Mouse (Mus musculus): ENCODE measurements around the gene Gprc5c. TPM values are rescaled to one million over a fixed set of nuclear protein-coding genes. Genes with fewer than 3 reads are reported as not detected.
A peak's percentile ranks its signal among the peaks of the same experiment; 100 is the strongest.
"Not testable (repeated sequence)": the region's sequence is repeated elsewhere in the genome, so short reads cannot be mapped to it uniquely, and the experiment has no call there.

Gene Gprc5c
- total RNA-seq, 2 experiments from 2014 or later, result 31.2 to 47.0 TPM

GRCm38 (mm10) chr11:114868280-114868679, 17.3 kb downstream of the Gprc5c start:
- no peak for DNase-seq

- no peak for DNase-seq
Observed at GRCm38 (mm10) chr11:114869787-114870186, 18.8 kb downstream of the Gprc5c start.

GRCm38 (mm10) chr11:114871540-114871939, 20.6 kb downstream of the Gprc5c start:
- DNase-seq, result no peak

GRCm38 (mm10) chr11:114873022-114873817, 22.3 kb downstream of the Gprc5c start:
- DNase-seq, result peak; percentile 18

GRCm38 (mm10) chr11:114874226-114875145, 23.5 kb downstream of the Gprc5c start:
- DNase-seq, result no peak

GRCm38 (mm10) chr11:114875301-114875801, 24.4 kb downstream of the Gprc5c start:
- DNase-seq, result no peak

- DNase-seq, result no peak
Observed at GRCm38 (mm10) chr11:114876176-114876575, 25.2 kb downstream of the Gprc5c start.

GRCm38 (mm10) chr11:114876621-114877020, 25.7 kb downstream of the Gprc5c start:
- no peak for DNase-seq

- DNase-seq, result no peak
Observed at GRCm38 (mm10) chr11:114877145-114877544, 26.2 kb downstream of the Gprc5c start.

DNA sequence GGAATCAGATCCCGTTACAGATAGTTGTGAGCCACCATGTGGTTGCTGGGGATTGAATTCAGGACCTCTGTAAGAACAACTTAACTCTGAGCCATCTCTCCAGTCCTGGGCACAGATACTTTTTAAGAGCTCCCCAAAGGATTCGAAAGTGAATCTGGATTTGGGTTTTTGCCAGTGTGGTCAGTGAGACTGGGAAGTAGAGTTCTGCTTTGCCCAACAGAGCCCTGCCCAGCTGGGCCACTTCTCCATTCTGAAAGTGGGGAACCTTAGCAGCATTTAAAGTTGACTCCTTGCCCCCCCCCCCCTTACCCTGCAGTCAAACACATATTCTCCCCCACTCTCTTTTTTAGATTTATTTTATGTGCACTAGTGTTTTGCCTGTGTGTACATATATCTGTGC, 28.7 kb downstream of the Gprc5c start:
- no peak for DNase-seq

GRCm38 (mm10) chr11:114880185-114880584, 29.2 kb downstream of the Gprc5c start:
- DNase-seq, result no peak

- no peak for DNase-seq
Observed at GRCm38 (mm10) chr11:114880589-114880988, 29.6 kb downstream of the Gprc5c start.

GRCm38 (mm10) chr11:114883251-114883789, 32.4 kb downstream of the Gprc5c start:
- DNase-seq, result no peak

- no peak for DNase-seq
Observed at GRCm38 (mm10) chr11:114884380-114885100, 33.6 kb downstream of the Gprc5c start.

DNA sequence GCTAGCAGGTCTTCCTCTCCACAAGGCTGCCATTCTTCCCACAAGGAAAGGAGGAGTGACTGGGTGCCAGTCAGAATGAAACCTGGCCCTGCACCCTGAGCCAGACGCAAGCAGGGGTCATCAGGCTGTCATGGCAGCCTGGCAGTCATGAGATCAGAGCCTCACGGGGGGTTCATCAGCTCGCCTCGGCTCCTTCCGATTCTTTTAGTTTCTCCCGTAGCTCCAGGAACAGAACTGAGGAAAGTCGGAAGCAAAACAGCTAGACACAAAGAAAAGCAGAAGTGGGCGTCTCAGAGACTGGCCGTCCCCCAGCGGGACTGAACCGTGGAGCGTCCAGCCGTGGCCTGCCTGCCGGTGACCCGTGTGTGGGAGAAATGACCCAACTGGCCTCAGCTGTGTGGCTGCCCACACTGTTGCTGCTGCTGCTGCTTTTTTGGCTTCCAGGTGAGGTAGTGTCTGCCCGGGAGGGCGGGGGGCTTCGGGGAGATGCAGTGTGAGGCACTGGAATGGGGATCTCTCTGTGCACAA, 39.1 kb downstream of the Gprc5c start, which contains the start of gene Cd300a:
TSS of gene Cd300a (plus strand) at position 51 of the 528 bp plus-strand sequence.
- DNase-seq, result no peak

DNA sequence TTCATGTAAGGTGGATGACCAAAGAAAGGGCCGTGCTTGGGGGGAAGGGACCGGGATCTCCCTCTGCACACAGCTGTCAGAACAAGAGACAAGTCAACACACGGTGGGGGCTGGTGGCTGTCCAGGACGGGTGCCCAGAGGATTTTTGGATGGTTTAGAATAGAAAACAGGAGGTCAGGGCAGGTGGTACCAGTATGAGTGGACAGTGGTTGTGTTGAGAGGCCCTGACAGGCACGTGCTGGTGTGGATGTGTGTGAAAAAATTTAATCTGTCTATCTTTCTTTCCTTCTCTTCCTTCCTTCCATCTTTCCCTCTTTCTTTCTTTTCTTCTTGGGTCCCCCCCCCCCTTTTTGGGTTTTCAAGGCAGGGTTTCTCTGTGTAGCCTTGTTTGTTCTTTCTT, 39.6 kb downstream of the Gprc5c start:
- no peak for DNase-seq

- DNase-seq, result no peak
Observed at GRCm38 (mm10) chr11:114896085-114896484, 45.1 kb downstream of the Gprc5c start.

DNA sequence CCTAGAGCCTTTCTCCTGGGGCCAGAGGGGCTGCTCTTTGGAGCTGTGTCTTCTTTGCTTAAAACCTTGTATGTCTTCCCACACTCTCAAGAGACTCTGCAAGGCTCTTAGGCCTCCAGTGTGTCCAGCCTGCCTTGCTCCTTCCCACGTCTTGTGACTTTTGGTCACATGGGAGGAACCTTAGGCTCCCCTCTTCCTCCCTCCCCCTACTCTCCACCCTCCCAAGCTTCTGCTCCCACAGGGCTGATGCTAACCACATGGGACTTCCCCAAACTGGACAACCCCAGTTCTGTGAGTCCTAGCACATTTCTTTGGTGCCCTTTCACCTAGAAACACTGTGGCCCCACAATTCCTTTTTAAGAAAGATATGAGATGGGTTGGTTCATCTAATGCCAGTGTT, 47.1 kb downstream of the Gprc5c start:
- DNase-seq, result peak; percentile 52

DNA sequence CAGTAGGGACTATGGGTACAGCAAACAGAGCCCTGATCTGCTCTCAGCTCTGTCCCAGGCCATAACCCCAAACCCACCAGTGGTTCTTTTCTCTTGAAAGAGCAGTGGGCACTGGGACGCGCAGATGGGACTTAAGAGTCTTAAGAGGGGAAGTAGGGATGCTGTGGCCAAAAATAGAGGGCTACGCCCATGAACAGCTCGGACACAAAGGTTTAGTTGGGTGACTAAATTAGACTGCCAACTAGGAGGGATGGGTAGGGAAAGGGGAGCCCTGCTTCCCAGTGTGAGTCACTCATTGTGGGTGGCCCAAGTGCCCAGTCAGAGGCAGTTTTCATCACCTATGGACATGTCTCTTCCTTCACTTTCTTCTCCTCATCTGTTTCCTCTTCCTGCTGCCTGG, 52.3 kb downstream of the Gprc5c start:
- no peak for DNase-seq

DNA sequence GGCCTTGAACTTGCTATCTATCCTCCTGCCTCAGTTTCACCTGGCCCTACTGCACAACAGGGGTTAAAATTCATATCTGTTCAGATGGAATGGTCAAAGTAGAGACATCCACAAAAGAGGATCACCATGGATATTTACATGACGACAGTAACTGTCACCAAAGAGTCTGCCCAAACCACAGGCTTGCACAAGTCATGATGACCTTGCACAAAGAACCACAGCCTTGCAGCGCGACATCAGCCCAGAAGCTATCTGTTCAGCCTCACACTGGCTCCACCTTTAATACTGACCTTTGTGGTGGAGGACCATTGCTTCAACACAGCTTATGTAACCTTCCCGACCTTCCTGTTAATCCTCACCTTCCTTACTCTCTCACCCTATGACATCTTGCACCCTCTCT, 56.6 kb downstream of the Gprc5c start:
- no peak for DNase-seq

- no peak for DNase-seq
Observed at GRCm38 (mm10) chr11:114908086-114908485, 57.1 kb downstream of the Gprc5c start.

- DNase-seq, result not testable (repeated sequence)
Observed at GRCm38 (mm10) chr11:114909538-114909937, 58.6 kb downstream of the Gprc5c start.

Measured in gastrocnemius, postnatal 25 days (tissue).